Mouse (Mus musculus) kidney, adult 2 months (tissue): Measurements from ENCODE around the gene Acp2.

Experiments
- CTCF ChIP-seq: fragments of 200-500 bp; conservative IDR thresholded peaks from 2 replicates; pipeline ENCODE4 v1.5.1; 2011; ENCODE audit warnings: low read depth, mild to moderate bottlenecking, control low read depth, low read length, moderate library complexity, mixed read lengths; ENCODE audit not compliant: insufficient read depth, insufficient read length
- POLR2A ChIP-seq: fragments of 200-500 bp; IDR thresholded peaks from one replicate; pipeline ENCODE4 v1.6.1; 2011; ENCODE audit warnings: low read depth, low read length, control low read depth

DNA sequence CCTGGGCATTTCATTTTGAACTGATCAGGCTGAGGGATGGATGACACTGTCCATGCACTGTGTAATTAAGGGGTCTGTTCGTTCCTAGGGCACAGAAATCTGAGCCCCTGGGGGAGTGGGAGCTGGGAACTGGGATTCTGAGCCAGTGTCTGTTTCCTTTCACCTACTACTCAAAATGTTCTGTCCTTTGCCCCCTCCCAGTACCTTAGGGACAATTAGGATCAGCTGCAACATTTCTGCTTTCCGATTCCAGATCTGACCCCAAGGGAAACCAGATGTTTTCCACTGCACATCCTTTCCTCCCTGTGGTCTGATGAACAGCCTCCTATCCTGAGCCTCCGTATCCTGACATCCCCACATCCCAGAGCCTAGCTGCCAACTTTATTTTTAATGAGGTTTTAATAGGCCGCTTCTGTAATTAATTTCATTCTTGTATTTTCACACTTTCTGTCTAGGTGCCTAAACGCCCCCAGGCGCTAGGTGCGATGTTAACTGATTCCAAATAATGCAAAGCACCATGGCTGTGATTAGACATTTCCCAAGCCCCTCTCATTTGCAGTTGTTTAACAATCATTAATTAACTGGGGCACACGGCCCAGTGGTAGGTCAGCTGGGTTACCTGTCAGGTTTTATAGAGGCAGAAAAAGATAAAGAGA, 52.2 kb downstream of the Acp2 start:
- TF ChIP-seq CTCF (no peak), POLR2A (no peak)
